Mouse (Mus musculus): ENCODE results near the gene Gng3.

Gene Gng3

GRCm38 (mm10) chr19:8803879-8804660 is 34.9 kb downstream of the Gng3 start:
- DNase-seq = no peak

- no peak for DNase-seq
These were observed 35.7 kb downstream of the Gng3 start for GRCm38 (mm10) chr19:8803204-8803780.

GRCm38 (mm10) chr19:8802130-8802821 is 36.7 kb downstream of the Gng3 start, which contains the start of gene Zbtb3:
Gene Zbtb3, plus strand, starts transcription at chr19:8802555.
- DNase-seq = peak; percentile 93

- DNase-seq = no peak
These were observed 40.1 kb downstream of the Gng3 start for GRCm38 (mm10) chr19:8798947-8799315.

- peak; percentile 82 for DNase-seq
These were observed 40.6 kb downstream of the Gng3 start, which contains the start of gene Polr2g for GRCm38 (mm10) chr19:8798264-8798946. Gene Polr2g, minus strand, starts transcription at chr19:8798577.

GRCm38 (mm10) chr19:8790171-8790570 is 48.8 kb downstream of the Gng3 start:
- DNase-seq = no peak

GRCm38 (mm10) chr19:8789171-8789570 is 49.8 kb downstream of the Gng3 start:
- DNase-seq = no peak

- DNase-seq = no peak
These were observed 50.5 kb downstream of the Gng3 start for GRCm38 (mm10) chr19:8788521-8788920.

Data from cerebellum, adult 8-10 months (tissue).